Mouse (Mus musculus) kidney, adult 2 months (tissue): Measurements from ENCODE around the gene Bphl. TPM values are rescaled to one million over a fixed set of nuclear protein-coding genes. Genes with fewer than 3 reads are reported as not detected.

Experiments used
- DNase-seq: peaks from one replicate; pipeline ENCODE4 v3.0.0; 2021
- H3K27ac ChIP-seq: fragments of 200-500 bp; 2 replicates; pipeline ENCODE4 v1.5.1; 2012; ENCODE audit warnings: low read depth, low read length, control low read depth, inconsistent platforms; ENCODE audit not compliant: insufficient read depth
- H3K27me3 ChIP-seq: fragments of 200-500 bp; replicated peaks from 2 replicates; pipeline ENCODE4 v1.6.1; 2012; ENCODE audit warnings: mild to moderate bottlenecking, moderate library complexity, low read length, inconsistent platforms; ENCODE audit not compliant: control insufficient read depth, insufficient read depth
- H3K36me3 ChIP-seq: fragments of 200-500 bp; 2 replicates; pipeline ENCODE4 v1.6.1; 2012; ENCODE audit warnings: mild to moderate bottlenecking, moderate library complexity, low read length, inconsistent platforms; ENCODE audit not compliant: control insufficient read depth, insufficient read depth
- H3K4me1 ChIP-seq: fragments of 200-500 bp; 2 replicates; pipeline ENCODE4 v1.6.1; 2011; ENCODE audit warnings: low read length; ENCODE audit not compliant: control insufficient read depth, insufficient read depth
- H3K4me3 ChIP-seq: fragments of 200-500 bp; 2 replicates; pipeline ENCODE4 v1.5.1; 2011; ENCODE audit warnings: mild to moderate bottlenecking, low read depth, low read length, control low read depth; ENCODE audit not compliant: insufficient read depth
- CTCF ChIP-seq: fragments of 200-500 bp; conservative IDR thresholded peaks from 2 replicates; pipeline ENCODE4 v1.5.1; 2011; ENCODE audit warnings: low read depth, mild to moderate bottlenecking, control low read depth, low read length, moderate library complexity, mixed read lengths; ENCODE audit not compliant: insufficient read depth, insufficient read length
- POLR2A ChIP-seq: fragments of 200-500 bp; IDR thresholded peaks from one replicate; pipeline ENCODE4 v1.6.1; 2011; ENCODE audit warnings: low read depth, low read length, control low read depth
- WGBS: fragments of 180-500 bp; shearing (Covaris S2); methylation state at CpG from one replicate; pipeline ENCODE4 v1.1.7; 2018; 5-methylcytosine and 5-hydroxymethylcytosine counted together
- polyA plus RNA-seq: library from polyadenylated mRNA; depleted of rRNA; stranded (reverse); fragments of >200 nt; gene quantifications from 2 replicates; pipeline ENCODE4 v1.2.3, GENCODE M21; 2012

Gene Bphl
- polyA plus RNA-seq, 1 experiment, result 392 TPM

DNA sequence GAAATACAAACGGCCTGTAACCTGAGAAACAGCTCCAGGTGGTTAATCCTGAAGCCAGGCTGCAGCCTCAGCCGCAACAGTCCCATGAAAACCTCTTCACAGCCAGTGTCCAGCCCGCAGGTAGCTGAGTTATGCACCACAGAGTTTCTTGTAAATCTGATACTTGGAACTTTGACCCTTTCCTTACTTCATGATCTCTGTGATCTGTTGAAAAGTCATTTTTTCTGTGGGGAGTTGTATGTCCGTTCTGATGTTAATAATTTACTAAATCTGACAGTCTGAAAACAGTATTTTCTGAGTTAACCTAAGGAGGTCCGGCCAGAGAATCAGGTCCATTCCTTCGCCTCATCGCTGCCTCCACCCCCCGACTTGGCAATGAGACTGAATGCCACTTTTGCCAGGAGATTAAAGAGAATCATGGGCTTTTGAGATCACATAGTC, 1.5 kb downstream of the Bphl start:
- Histone ChIP-seq H3K36me3 (no peaks in the 10 kb centered on the region), H3K27me3 (no peaks in the 10 kb centered on the region), H3K4me1 (peaks cover 24% of the 10 kb centered on the region), H3K4me3 (peak overlapping the region; percentile 86), H3K27ac (peak overlapping the region; percentile 98)
- peak; percentile 89 for DNase-seq
- WGBS, result 34% methylated on average over 8 of the region's 8 CpGs
- TF ChIP-seq POLR2A, result peak; percentile 38
- no peak for TF ChIP-seq CTCF

DNA sequence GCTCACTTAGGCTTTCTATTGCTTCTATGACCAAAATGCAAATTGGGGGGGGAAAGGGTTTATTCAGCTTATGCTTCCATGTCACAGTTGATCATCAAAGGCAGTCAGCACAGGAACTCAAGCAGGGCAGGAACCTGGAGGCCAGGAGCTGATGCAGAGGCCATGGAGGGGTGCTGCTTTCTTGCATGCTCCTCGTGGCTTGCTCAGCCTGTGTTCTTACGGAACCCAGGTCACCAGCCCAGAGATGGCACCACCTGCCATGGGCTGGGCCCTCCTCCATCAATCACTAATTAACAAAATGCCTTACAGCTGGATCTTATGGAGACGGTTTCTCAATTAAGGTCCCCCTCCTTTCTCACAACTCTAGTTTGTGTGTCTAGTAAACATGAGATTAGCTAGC, 2.7 kb downstream of the Bphl start:
- Histone ChIP-seq H3K4me1 (peaks cover 27% of the 10 kb centered on the region), H3K4me3 (no peak overlapping the region), H3K27ac (peak overlapping the region; percentile 89), H3K36me3 (no peaks in the 10 kb centered on the region; the same call in 1 of the 2 replicates), H3K27me3 (no peaks in the 10 kb centered on the region)
- TF ChIP-seq POLR2A (no peak), CTCF (no peak)
- peak; percentile 63 for DNase-seq
- WGBS, result 64% methylated on average over 3 of the region's 3 CpGs

DNA sequence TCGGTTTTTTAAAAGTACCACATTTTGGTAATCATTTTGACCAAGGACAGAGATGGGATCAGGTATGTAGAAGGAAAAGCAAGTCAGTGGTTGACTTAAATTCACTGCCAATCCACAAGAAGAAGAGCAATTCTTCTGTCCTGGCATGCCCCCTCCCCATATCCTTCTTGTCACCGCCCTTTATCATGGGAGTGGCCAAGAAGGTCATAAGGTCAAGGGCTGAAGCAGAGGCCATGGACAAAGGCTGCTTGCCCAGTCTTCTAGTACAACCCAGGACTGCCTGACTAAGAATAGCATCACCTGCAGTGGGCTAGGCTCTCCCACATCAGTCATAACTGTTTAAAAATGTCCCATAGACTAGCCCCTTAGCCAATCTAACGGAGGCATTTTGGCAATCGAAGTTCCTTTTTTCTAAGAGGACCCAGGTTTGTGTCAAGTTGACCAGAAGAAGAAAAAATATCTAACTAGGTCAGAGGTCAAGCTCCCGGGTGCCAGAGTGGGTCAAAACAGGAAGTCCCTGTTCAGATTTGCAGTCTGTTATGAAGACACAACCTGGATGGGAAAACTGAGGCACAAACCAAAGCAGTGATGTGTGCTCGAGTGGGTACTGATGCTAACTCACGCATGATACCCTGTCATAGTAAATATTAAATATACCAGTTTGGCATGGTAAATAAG, 6.5 kb downstream of the Bphl start:
- Histone ChIP-seq H3K27ac (peak overlapping the region; percentile 20; the same call in 1 of the 2 replicates), H3K27me3 (no peaks in the 10 kb centered on the region), H3K4me3 (no peak overlapping the region), H3K4me1 (peaks cover 23% of the 10 kb centered on the region), H3K36me3 (peaks cover 5% of the 10 kb centered on the region; the same call in 1 of the 2 replicates)
- TF ChIP-seq CTCF (no peak), POLR2A (no peak)
- no peak for DNase-seq
- 54% methylated on average over 7 of the region's 7 CpGs for WGBS

DNA sequence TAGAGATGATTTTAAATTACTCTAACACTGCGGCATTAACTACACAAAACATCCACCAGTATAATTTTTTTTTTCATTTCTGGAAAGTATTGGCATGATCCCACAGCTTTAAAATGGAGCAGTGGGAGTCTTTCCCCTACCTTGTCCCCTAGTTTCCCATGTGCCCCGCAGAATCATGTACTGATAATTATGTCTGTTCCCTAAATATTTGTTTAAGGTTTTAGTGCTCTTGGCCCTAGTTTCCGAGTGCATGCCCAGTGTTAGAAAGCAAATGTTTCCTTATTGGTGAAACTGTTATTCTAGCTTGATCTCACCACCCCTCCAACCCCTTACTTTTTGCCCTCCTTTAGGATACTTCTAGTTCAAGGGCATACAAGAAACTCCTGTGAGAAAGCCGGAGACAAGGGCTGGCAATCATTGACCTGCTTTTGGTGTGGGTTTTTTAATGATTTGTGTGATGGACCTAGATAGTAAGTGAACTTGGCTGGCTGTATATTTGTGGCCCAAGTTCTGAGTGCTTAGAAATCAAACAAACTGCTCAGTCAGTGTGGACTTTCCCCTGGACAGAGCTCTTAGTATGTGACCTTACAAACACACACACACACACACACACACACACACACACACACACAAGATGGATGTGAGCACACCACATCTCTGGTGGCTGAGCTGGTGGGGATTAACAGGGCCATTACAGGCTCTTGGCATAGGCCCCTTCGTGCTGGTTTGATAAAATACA, 8.3 kb downstream of the Bphl start:
- peak; percentile 92 for DNase-seq
- Histone ChIP-seq H3K36me3 (peaks cover 5% of the 10 kb centered on the region; the same call in 1 of the 2 replicates), H3K27ac (peak overlapping the region; percentile 81), H3K4me1 (peaks cover 20% of the 10 kb centered on the region), H3K4me3 (no peak overlapping the region), H3K27me3 (no peaks in the 10 kb centered on the region)
- 43% methylated on average over 5 of the region's 5 CpGs for WGBS
- TF ChIP-seq POLR2A, result no peak
- no peak for TF ChIP-seq CTCF

DNA sequence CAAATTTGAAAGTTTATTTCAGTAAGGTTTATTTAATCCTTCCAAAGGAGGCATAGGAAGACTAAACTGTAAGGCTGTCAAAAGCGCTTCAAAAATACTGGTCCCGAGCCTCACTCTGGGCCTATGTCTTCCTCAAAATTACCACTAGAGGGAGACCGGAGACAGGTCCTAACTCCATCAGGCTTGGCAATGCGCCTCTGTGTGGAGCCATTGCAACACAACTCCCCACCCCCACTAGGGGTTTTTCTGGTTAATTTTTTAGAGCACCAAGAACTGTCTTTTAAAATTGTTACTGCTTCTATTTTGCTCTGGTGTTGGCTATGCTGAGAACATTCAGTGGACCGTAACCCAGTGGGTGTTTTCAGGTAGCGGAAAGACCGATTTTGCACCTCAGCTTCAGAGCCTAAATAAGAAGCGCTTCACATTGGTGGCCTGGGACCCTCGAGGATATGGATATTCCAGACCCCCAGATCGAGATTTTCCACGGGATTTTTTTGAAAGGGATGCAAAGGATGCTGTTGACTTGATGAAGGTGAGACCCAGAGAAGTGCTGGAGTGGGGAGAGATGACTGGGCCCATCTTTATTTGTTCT, 9.1 kb downstream of the Bphl start:
- no peak overlapping the region for H3K4me3 ChIP-seq
- 28% methylated on average over 11 of the region's 11 CpGs for WGBS
- peak overlapping the region; percentile 24; the same call in 1 of the 2 replicates for H3K27ac ChIP-seq
- H3K36me3 ChIP-seq, result peaks cover 5% of the 10 kb centered on the region; the same call in 1 of the 2 replicates
- DNase-seq, result peak; percentile 96
- H3K4me1 ChIP-seq, result peaks cover 20% of the 10 kb centered on the region
- TF ChIP-seq POLR2A (no peak), CTCF (peak; percentile 91)
- H3K27me3 ChIP-seq, result no peaks in the 10 kb centered on the region

DNA sequence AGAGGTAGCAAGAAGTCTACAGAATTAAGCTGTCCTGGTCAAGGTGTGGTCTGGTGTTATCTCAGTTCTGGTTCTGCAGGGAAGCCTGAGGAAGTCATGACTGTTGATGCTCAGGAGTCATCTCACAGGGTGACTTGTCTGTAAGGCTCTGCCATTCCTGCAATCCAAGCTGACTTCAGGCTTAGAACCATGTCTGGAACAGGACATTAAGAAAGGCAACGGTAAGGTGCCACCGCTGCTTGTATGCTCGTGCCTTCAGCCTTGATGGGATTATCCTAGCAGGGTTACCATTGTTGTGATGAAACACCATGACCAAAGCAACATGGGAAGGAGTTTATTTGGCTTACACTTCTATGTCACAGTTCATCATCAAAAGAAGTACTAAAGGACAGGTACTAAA, 10.1 kb downstream of the Bphl start:
- Histone ChIP-seq H3K27ac (peak overlapping the region; percentile 24; the same call in 1 of the 2 replicates), H3K4me1 (peaks cover 12% of the 10 kb centered on the region), H3K27me3 (no peaks in the 10 kb centered on the region), H3K36me3 (peaks cover 5% of the 10 kb centered on the region; the same call in 1 of the 2 replicates), H3K4me3 (no peak overlapping the region)
- 87% methylated on average over 3 of the region's 3 CpGs for WGBS
- no peak for DNase-seq
- no peak for TF ChIP-seq POLR2A
- no peak for TF ChIP-seq CTCF

DNA sequence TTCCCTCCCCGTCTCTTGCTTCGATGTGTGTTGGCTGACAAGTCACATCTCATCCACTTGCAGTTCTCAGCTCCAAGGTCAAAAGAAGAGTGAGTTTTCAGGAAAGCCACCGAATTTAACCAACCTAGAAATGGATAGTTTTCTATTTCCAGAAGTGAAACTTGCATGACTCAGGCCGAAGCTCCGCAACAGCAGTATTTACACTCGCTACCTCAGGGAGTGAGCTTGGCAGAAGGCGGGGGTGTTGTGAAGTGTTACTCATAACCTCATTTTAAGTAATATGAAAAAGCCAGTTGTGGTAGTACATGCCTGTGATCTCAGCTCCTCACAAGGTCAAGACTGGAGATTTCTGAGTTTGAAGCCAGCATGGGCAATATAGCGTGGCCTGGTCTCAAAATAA, 13.1 kb downstream of the Bphl start:
- Histone ChIP-seq H3K27ac (no peak overlapping the region), H3K27me3 (no peaks in the 10 kb centered on the region), H3K4me3 (no peak overlapping the region), H3K4me1 (peaks cover 23% of the 10 kb centered on the region), H3K36me3 (peaks cover 4% of the 10 kb centered on the region; the same call in 1 of the 2 replicates)
- DNase-seq, result no peak
- TF ChIP-seq POLR2A (no peak), CTCF (no peak)
- 94% methylated on average over 8 of the region's 8 CpGs for WGBS
